Mouse (Mus musculus): ENCODE measurements around the gene Bcl11a. TPM values are rescaled to one million over a fixed set of nuclear protein-coding genes. Genes with fewer than 3 reads are reported as not detected.

Bcl11a gene
- polyA plus RNA-seq, 1 experiment: 4.9 TPM

- H3K36me3 ChIP-seq (ENCODE audit: control insufficient read depth): no peaks in the 10 kb centered on the region
- no peaks in the 10 kb centered on the region; the same call in 1 of the 2 replicates for H3K4me1 ChIP-seq (ENCODE audit: control insufficient read depth)
- TF ChIP-seq TAL1 (IDR thresholded peaks at IDR 0.05; ENCODE audit: low read length) (no peak), GATA1 (IDR thresholded peaks at IDR 0.05; ENCODE audit: low read length) (no peak)
- peaks cover 3% of the 10 kb centered on the region; the same call in 1 of the 2 replicates for H3K27me3 ChIP-seq (ENCODE audit: control insufficient read depth)
- H3K4me3 ChIP-seq (replicated peaks): no peak overlapping the region
- H3K9me3 ChIP-seq (ENCODE audit: control insufficient read depth, low read length): no peaks in the 10 kb centered on the region
These were observed 112.6 kb downstream of the Bcl11a start for GRCm38 (mm10) chr11:24190411-24190810.

DNA sequence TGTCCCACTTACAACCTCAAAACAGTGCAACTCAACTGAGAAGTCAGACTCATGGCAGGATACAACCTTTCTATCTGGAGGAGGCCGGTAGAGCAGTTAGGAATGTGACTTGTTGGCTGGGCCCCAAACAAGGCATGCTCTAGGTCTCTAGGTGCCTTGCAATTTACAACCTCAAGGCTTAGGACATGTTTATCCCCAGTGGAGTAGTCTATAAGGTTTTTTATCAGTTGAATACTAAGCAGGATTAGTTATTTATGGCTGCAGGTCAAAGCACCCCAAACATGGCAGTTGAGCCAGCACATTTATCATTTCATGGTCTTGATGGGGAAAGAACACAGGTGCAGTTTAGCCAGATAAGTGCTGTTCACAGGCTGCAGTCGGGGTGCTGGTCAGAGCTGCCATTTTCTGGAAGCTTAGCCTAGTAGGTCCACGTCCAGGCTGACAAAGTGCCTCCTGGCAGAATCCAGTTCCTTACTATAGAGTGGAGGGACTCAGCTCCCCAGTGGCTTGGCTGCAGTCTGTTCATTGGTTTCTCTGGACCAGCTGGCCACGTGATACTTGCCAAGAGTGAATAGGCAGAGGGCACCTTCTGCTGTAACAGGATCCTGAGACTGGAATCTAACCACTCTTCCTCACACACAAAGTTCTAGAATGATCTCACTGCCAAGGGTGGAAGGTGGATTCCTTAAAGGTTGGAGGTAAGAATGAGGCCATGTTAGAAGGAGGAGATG, 118.8 kb downstream of the Bcl11a start:
- H3K27me3 ChIP-seq (ENCODE audit: control insufficient read depth): peaks cover 24% of the 10 kb centered on the region
- H3K4me1 ChIP-seq (ENCODE audit: control insufficient read depth): no peaks in the 10 kb centered on the region
- TF ChIP-seq TAL1 (IDR thresholded peaks at IDR 0.05; ENCODE audit: low read length) (no peak), GATA1 (IDR thresholded peaks at IDR 0.05; ENCODE audit: low read length) (no peak)
- no peaks in the 10 kb centered on the region for H3K9me3 ChIP-seq (ENCODE audit: control insufficient read depth, low read length)
- H3K36me3 ChIP-seq (ENCODE audit: control insufficient read depth): no peaks in the 10 kb centered on the region
- H3K4me3 ChIP-seq (replicated peaks): no peak overlapping the region

- H3K9me3 ChIP-seq (ENCODE audit: control insufficient read depth, low read length): no peaks in the 10 kb centered on the region
- peaks cover 26% of the 10 kb centered on the region for H3K27me3 ChIP-seq (ENCODE audit: control insufficient read depth)
- no peaks in the 10 kb centered on the region for H3K4me1 ChIP-seq (ENCODE audit: control insufficient read depth)
- H3K36me3 ChIP-seq (ENCODE audit: control insufficient read depth): no peaks in the 10 kb centered on the region
- no peak overlapping the region for H3K4me3 ChIP-seq (replicated peaks)
- no peak for TF ChIP-seq GATA1 (IDR thresholded peaks at IDR 0.05; ENCODE audit: low read length)
- no peak for TF ChIP-seq TAL1 (IDR thresholded peaks at IDR 0.05; ENCODE audit: low read length)
These were observed 119.6 kb downstream of the Bcl11a start for GRCm38 (mm10) chr11:24197424-24197823.

GRCm38 (mm10) chr11:24199560-24199959, 121.7 kb downstream of the Bcl11a start:
- TF ChIP-seq GATA1 (IDR thresholded peaks at IDR 0.05; ENCODE audit: low read length) (no peak), TAL1 (IDR thresholded peaks at IDR 0.05; ENCODE audit: low read length) (no peak)
- H3K4me3 ChIP-seq (replicated peaks): no peak overlapping the region
- H3K36me3 ChIP-seq (ENCODE audit: control insufficient read depth): no peaks in the 10 kb centered on the region
- peaks cover 30% of the 10 kb centered on the region for H3K27me3 ChIP-seq (ENCODE audit: control insufficient read depth)
- peaks cover under 1% of the 10 kb centered on the region; the same call in 1 of the 2 replicates for H3K4me1 ChIP-seq (ENCODE audit: control insufficient read depth)
- H3K9me3 ChIP-seq (ENCODE audit: control insufficient read depth, low read length): no peaks in the 10 kb centered on the region

GRCm38 (mm10) chr11:24200310-24200709, 122.5 kb downstream of the Bcl11a start:
- H3K36me3 ChIP-seq (ENCODE audit: control insufficient read depth): no peaks in the 10 kb centered on the region
- H3K4me3 ChIP-seq (replicated peaks): no peak overlapping the region
- no peaks in the 10 kb centered on the region for H3K9me3 ChIP-seq (ENCODE audit: control insufficient read depth, low read length)
- no peak for TF ChIP-seq TAL1 (IDR thresholded peaks at IDR 0.05; ENCODE audit: low read length)
- no peak for TF ChIP-seq GATA1 (IDR thresholded peaks at IDR 0.05; ENCODE audit: low read length)
- peaks cover 34% of the 10 kb centered on the region for H3K27me3 ChIP-seq (ENCODE audit: control insufficient read depth)
- peaks cover 5% of the 10 kb centered on the region for H3K4me1 ChIP-seq (ENCODE audit: control insufficient read depth)

DNA sequence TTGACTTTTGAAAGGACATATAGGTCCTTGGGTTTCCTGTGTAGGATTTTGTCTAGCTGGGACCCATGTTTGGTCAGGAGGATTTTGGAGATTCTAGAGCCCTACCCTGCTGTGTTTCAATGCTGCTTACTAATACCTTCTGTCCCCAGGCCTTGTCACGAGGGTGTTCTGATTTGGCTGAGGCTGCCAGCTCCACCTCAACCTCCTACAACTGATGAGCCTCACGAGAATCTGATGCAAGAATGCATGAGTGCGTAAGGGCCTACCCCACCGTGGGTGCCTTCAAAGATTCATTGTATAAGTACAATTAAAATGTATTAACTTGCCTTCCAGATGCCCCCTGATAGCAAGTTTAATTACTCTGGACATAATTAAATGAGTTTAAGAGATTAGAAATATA, 123.4 kb downstream of the Bcl11a start:
- Histone ChIP-seq H3K4me3 (replicated peaks) (no peak overlapping the region), H3K36me3 (ENCODE audit: control insufficient read depth) (no peaks in the 10 kb centered on the region), H3K27me3 (ENCODE audit: control insufficient read depth) (peaks cover 34% of the 10 kb centered on the region), H3K9me3 (ENCODE audit: control insufficient read depth, low read length) (no peaks in the 10 kb centered on the region), H3K4me1 (ENCODE audit: control insufficient read depth) (peaks cover 5% of the 10 kb centered on the region)
- TF ChIP-seq TAL1 (IDR thresholded peaks at IDR 0.05; ENCODE audit: low read length): no peak
- TF ChIP-seq GATA1 (IDR thresholded peaks at IDR 0.05; ENCODE audit: low read length): no peak

DNA sequence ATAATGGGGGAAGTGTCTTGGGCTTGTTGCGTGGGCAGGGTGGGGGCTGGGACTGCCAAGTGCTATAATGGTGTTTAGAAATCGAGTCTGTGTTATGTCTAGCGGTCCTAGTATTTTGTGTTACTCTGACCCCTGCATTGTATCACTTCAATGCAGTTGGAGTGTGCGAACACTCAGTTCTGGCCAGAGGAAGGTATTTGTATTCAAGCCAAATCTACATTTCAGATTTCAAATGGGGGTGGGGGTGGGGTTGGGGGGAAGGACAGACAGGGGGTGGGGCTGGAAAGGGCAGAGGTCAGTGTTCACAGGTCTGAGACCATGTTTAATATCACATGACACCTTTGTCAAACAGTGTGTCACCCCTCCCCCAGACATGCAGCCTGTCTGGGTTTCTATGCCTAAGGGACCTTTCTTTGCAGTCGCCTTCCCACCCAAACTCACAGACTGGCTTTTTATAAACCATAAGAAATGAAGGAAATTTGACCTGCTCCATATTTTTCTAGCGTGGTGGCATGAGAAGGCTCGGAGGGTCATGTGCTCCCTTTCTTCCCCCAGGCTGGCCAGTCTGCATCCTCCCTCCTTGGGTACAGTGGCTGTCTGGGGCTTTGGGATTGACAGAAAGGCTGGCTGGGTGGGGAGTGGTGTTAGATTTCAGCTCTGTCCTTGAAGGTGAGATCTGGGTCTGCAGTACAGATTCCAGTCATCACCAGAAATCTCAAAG, 124.9 kb downstream of the Bcl11a start:
- H3K27me3 ChIP-seq (ENCODE audit: control insufficient read depth): peaks cover 29% of the 10 kb centered on the region
- H3K4me3 ChIP-seq (replicated peaks): no peak overlapping the region
- no peak for TF ChIP-seq TAL1 (IDR thresholded peaks at IDR 0.05; ENCODE audit: low read length)
- no peak for TF ChIP-seq GATA1 (IDR thresholded peaks at IDR 0.05; ENCODE audit: low read length)
- H3K4me1 ChIP-seq (ENCODE audit: control insufficient read depth): peaks cover 5% of the 10 kb centered on the region
- H3K9me3 ChIP-seq (ENCODE audit: control insufficient read depth, low read length): no peaks in the 10 kb centered on the region
- no peaks in the 10 kb centered on the region for H3K36me3 ChIP-seq (ENCODE audit: control insufficient read depth)

DNA sequence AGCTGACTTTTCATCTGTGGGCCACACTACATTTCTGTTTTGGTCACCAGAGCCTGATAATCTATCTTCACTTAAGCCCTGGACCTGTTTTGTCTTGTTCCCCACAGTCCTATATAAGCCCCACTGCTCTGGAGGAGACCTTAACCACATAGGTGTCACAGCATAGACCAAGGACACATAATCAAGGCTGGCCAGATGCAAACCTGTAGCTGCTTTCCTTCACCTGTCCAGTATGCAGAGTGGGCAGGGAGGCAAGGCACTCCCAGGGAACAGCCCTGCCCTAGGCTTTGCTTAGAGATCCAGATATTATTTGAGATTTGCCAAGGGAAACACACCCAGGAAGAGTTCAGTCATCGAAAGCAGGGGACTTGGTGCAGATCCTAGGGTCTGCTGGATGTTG, 125.6 kb downstream of the Bcl11a start:
- Histone ChIP-seq H3K4me1 (ENCODE audit: control insufficient read depth) (peaks cover 5% of the 10 kb centered on the region), H3K36me3 (ENCODE audit: control insufficient read depth) (no peaks in the 10 kb centered on the region), H3K4me3 (replicated peaks) (no peak overlapping the region), H3K9me3 (ENCODE audit: control insufficient read depth, low read length) (no peaks in the 10 kb centered on the region), H3K27me3 (ENCODE audit: control insufficient read depth) (peaks cover 23% of the 10 kb centered on the region)
- TF ChIP-seq TAL1 (IDR thresholded peaks at IDR 0.05; ENCODE audit: low read length): no peak
- no peak for TF ChIP-seq GATA1 (IDR thresholded peaks at IDR 0.05; ENCODE audit: low read length)

DNA sequence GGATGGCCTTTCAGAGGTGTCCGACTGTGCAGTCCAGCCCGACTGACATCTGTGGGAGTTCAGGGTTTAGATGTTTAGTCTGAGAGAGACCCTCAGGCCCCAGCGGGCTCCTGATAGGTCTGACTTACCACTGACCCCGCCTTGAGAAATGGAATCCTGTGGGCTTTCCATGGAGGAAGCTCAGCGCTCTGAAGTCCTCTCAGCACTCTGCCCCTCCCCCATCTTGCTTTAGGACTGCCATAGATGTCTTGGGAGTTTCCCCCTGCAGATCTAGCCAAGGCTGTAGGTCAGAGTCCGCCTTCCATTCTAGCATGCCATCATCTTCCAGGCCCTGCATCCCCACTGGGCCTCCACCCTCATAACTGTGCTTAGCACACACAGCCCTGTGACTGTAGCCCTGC, 131.1 kb downstream of the Bcl11a start:
- no peak overlapping the region for H3K4me3 ChIP-seq (replicated peaks)
- H3K4me1 ChIP-seq (ENCODE audit: control insufficient read depth): peaks cover 7% of the 10 kb centered on the region
- H3K27me3 ChIP-seq (ENCODE audit: control insufficient read depth): peaks cover 8% of the 10 kb centered on the region
- no peaks in the 10 kb centered on the region for H3K36me3 ChIP-seq (ENCODE audit: control insufficient read depth)
- no peaks in the 10 kb centered on the region for H3K9me3 ChIP-seq (ENCODE audit: control insufficient read depth, low read length)
- TF ChIP-seq GATA1 (IDR thresholded peaks at IDR 0.05; ENCODE audit: low read length): no peak
- no peak for TF ChIP-seq TAL1 (IDR thresholded peaks at IDR 0.05; ENCODE audit: low read length)

Data from erythroblast, embryonic 14.5 days (primary cell).